Mouse (Mus musculus): ENCODE measurements around the gene Flywch2. TPM values are rescaled to one million over a fixed set of nuclear protein-coding genes. Genes with fewer than 3 reads are reported as not detected.

Gene Flywch2
- polyA plus RNA-seq, 1 experiment: 1.6 TPM

GRCm38 (mm10) chr17:23795323-23795722 lies 9.4 kb upstream of the Flywch2 start:
- H3K4me1 ChIP-seq (ENCODE audit: control insufficient read depth, insufficient read depth, low read length): peaks cover 10% of the 10 kb centered on the region; the same call in 1 of the 2 replicates
- TF ChIP-seq CTCF (IDR thresholded peaks at IDR 0.05; ENCODE audit: low read depth, low read length) (no peak), POLR2A (IDR thresholded peaks at IDR 0.05; ENCODE audit: borderline replicate concordance, low read depth, low read length) (no peak)
- H3K27ac ChIP-seq (ENCODE audit: insufficient read depth, low read depth, low read length): no peak overlapping the region
- no peak overlapping the region for H3K4me3 ChIP-seq (ENCODE audit: insufficient read depth, low read length)

- H3K4me1 ChIP-seq (ENCODE audit: control insufficient read depth, insufficient read depth, low read length): peaks cover 14% of the 10 kb centered on the region
- H3K27ac ChIP-seq (ENCODE audit: insufficient read depth, low read depth, low read length): no peak overlapping the region
- TF ChIP-seq POLR2A (IDR thresholded peaks at IDR 0.05; ENCODE audit: borderline replicate concordance, low read depth, low read length) (no peak), CTCF (IDR thresholded peaks at IDR 0.05; ENCODE audit: low read depth, low read length) (no peak)
- H3K4me3 ChIP-seq (ENCODE audit: insufficient read depth, low read length): no peak overlapping the region
These were observed 5.1 kb upstream of the Flywch2 start for GRCm38 (mm10) chr17:23791079-23791357.

- Histone ChIP-seq H3K27ac (ENCODE audit: insufficient read depth, low read depth, low read length) (peak within 1 kb of the TSS; percentile 19; the same call in 1 of the 2 replicates), H3K4me1 (ENCODE audit: control insufficient read depth, insufficient read depth, low read length) (peaks cover 16% of the 10 kb centered on the region), H3K4me3 (ENCODE audit: insufficient read depth, low read length) (peak within 1 kb of the TSS; percentile 51)
- TF ChIP-seq POLR2A (IDR thresholded peaks at IDR 0.05; ENCODE audit: borderline replicate concordance, low read depth, low read length) (no peak), CTCF (IDR thresholded peaks at IDR 0.05; ENCODE audit: low read depth, low read length) (no peak)
These were observed 4.6 kb upstream of the Flywch2 start, which contains the start of gene Srrm2 for GRCm38 (mm10) chr17:23790269-23791078. Gene Srrm2, plus strand, starts transcription at chr17:23790532.

- Histone ChIP-seq H3K27ac (ENCODE audit: insufficient read depth, low read depth, low read length) (peak overlapping the region; percentile 19; the same call in 1 of the 2 replicates), H3K4me1 (ENCODE audit: control insufficient read depth, insufficient read depth, low read length) (peaks cover 16% of the 10 kb centered on the region), H3K4me3 (ENCODE audit: insufficient read depth, low read length) (peak overlapping the region; percentile 51)
- TF ChIP-seq CTCF (IDR thresholded peaks at IDR 0.05; ENCODE audit: low read depth, low read length) (no peak), POLR2A (IDR thresholded peaks at IDR 0.05; ENCODE audit: borderline replicate concordance, low read depth, low read length) (no peak)
These were observed 3.9 kb upstream of the Flywch2 start for GRCm38 (mm10) chr17:23789749-23790268.

GRCm38 (mm10) chr17:23788973-23789372 lies 3.1 kb upstream of the Flywch2 start:
- Histone ChIP-seq H3K27ac (ENCODE audit: insufficient read depth, low read depth, low read length) (no peak overlapping the region), H3K4me1 (ENCODE audit: control insufficient read depth, insufficient read depth, low read length) (peaks cover 16% of the 10 kb centered on the region), H3K4me3 (ENCODE audit: insufficient read depth, low read length) (no peak overlapping the region)
- no peak for TF ChIP-seq POLR2A (IDR thresholded peaks at IDR 0.05; ENCODE audit: borderline replicate concordance, low read depth, low read length)
- TF ChIP-seq CTCF (IDR thresholded peaks at IDR 0.05; ENCODE audit: low read depth, low read length): no peak

- TF ChIP-seq CTCF (IDR thresholded peaks at IDR 0.05; ENCODE audit: low read depth, low read length): no peak
- TF ChIP-seq POLR2A (IDR thresholded peaks at IDR 0.05; ENCODE audit: borderline replicate concordance, low read depth, low read length): no peak
These were observed 640 bp upstream of the Flywch2 start for GRCm38 (mm10) chr17:23786510-23786931.

GRCm38 (mm10) chr17:23783352-23783751 lies 2.5 kb downstream of the Flywch2 start:
- Histone ChIP-seq H3K27ac (ENCODE audit: insufficient read depth, low read depth, low read length) (no peak overlapping the region), H3K4me3 (ENCODE audit: insufficient read depth, low read length) (no peak overlapping the region), H3K4me1 (ENCODE audit: control insufficient read depth, insufficient read depth, low read length) (peaks cover 3% of the 10 kb centered on the region; the same call in 1 of the 2 replicates)
- TF ChIP-seq CTCF (IDR thresholded peaks at IDR 0.05; ENCODE audit: low read depth, low read length) (no peak), POLR2A (IDR thresholded peaks at IDR 0.05; ENCODE audit: borderline replicate concordance, low read depth, low read length) (no peak)

More at GRCm38 (mm10) chr17:23786510-23786931, 640 bp upstream of the Flywch2 start:
- Histone ChIP-seq H3K4me1 (ENCODE audit: control insufficient read depth, insufficient read depth, low read length) (peaks cover 16% of the 10 kb centered on the region), H3K27ac (ENCODE audit: insufficient read depth, low read depth, low read length) (no peak overlapping the region), H3K4me3 (ENCODE audit: insufficient read depth, low read length) (no peak overlapping the region)

GRCm38 (mm10) chr17:23778447-23778846 lies 7.4 kb downstream of the Flywch2 start:
- TF ChIP-seq CTCF (IDR thresholded peaks at IDR 0.05; ENCODE audit: low read depth, low read length) (no peak), POLR2A (IDR thresholded peaks at IDR 0.05; ENCODE audit: borderline replicate concordance, low read depth, low read length) (no peak)
- no peak overlapping the region for H3K27ac ChIP-seq (ENCODE audit: insufficient read depth, low read depth, low read length)
- H3K4me3 ChIP-seq (ENCODE audit: insufficient read depth, low read length): no peak overlapping the region

GRCm38 (mm10) chr17:23777141-23777540 lies 8.7 kb downstream of the Flywch2 start:
- TF ChIP-seq CTCF (IDR thresholded peaks at IDR 0.05; ENCODE audit: low read depth, low read length) (no peak), POLR2A (IDR thresholded peaks at IDR 0.05; ENCODE audit: borderline replicate concordance, low read depth, low read length) (no peak)
- Histone ChIP-seq H3K4me3 (ENCODE audit: insufficient read depth, low read length) (no peak overlapping the region), H3K4me1 (ENCODE audit: control insufficient read depth, insufficient read depth, low read length) (peaks cover 16% of the 10 kb centered on the region), H3K27ac (ENCODE audit: insufficient read depth, low read depth, low read length) (no peak overlapping the region)

More at GRCm38 (mm10) chr17:23778447-23778846, 7.4 kb downstream of the Flywch2 start:
- peaks cover 15% of the 10 kb centered on the region for H3K4me1 ChIP-seq (ENCODE audit: control insufficient read depth, insufficient read depth, low read length)

- Histone ChIP-seq H3K4me1 (ENCODE audit: control insufficient read depth, insufficient read depth, low read length) (peaks cover 17% of the 10 kb centered on the region), H3K27ac (ENCODE audit: insufficient read depth, low read depth, low read length) (no peak overlapping the region), H3K4me3 (ENCODE audit: insufficient read depth, low read length) (no peak overlapping the region)
- TF ChIP-seq POLR2A (IDR thresholded peaks at IDR 0.05; ENCODE audit: borderline replicate concordance, low read depth, low read length) (no peak), CTCF (IDR thresholded peaks at IDR 0.05; ENCODE audit: low read depth, low read length) (no peak)
These were observed 9.7 kb downstream of the Flywch2 start for GRCm38 (mm10) chr17:23776216-23776615.
